49 mouse cellular contexts compared by ENCODE assay signal in the genomic region with DNA sequence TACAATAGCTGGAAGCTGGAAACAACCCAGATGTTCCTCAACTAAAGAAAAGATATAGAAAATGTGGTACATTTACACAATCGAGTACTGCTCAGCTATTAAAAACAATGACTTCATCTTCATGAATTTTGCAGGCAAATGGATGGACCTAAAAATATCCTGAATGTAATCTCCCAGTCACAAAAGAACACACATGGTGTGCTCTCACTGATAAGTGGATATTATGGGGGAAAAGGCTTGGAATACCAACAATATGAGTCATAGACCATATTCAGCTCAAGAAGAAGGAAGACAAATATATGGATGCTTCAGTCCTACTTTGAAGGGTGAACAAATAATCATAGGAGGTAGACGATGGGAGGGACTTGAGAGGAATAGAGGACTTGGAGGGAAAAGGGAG. TPM values are rescaled to one million over a fixed set of nuclear protein-coding genes. Genes with fewer than 3 reads are reported as not detected.
"Had no signal": no experiment of that assay in that cellular context is flagged by ENCODE, and none has a peak within 500 bp of the region (broad histone marks: within the 10 kb centered on the region; RNA-seq: fewer than 3 reads in every experiment).

No protein-coding gene starts in this region.

- H3K9me3 ChIP-seq: heart, embryonic 10.5 days; heart, embryonic 12.5 days; heart, embryonic 15.5 days; hindbrain, embryonic 10.5 days; hindbrain, embryonic 12.5 days; hindbrain, embryonic 13.5 days; hindbrain, embryonic 15.5 days; intestine, embryonic 15.5 days; kidney, embryonic 15.5 days had no signal

- H3K4me1 ChIP-seq: heart, embryonic 10.5 days; heart, embryonic 12.5 days; heart, embryonic 15.5 days; hindbrain, embryonic 10.5 days; hindbrain, embryonic 12.5 days; hindbrain, embryonic 13.5 days; hindbrain, embryonic 15.5 days; intestine, embryonic 15.5 days; kidney, embryonic 15.5 days had no signal

- H3K27ac ChIP-seq: heart, embryonic 10.5 days; heart, embryonic 15.5 days; hindbrain, embryonic 10.5 days; hindbrain, embryonic 12.5 days; hindbrain, embryonic 13.5 days; hindbrain, embryonic 14.5 days; hindbrain, embryonic 15.5 days; hindbrain, postnatal 0 days; intestine, embryonic 15.5 days; kidney, embryonic 15.5 days; kidney, postnatal 0 days; layer of hippocampus, adult 2 months; left cerebral cortex, adult 2 months had no signal

- H3K4me2 ChIP-seq: heart, embryonic 11.5 days; heart, embryonic 12.5 days; heart, embryonic 15.5 days; hindbrain, embryonic 12.5 days; hindbrain, embryonic 13.5 days; hindbrain, embryonic 14.5 days; hindbrain, embryonic 15.5 days; intestine, embryonic 15.5 days; kidney, embryonic 15.5 days had no signal

- DNase-seq: heart, postnatal 10 days; heart, postnatal 36 days; heart, postnatal 4 days; kidney, adult 11 months; kidney, adult 18-20 months; kidney, adult 2 months; kidney, adult 8-10 months; kidney, adult 9 months; kidney, postnatal 10 days; kidney, postnatal 14 days; kidney, postnatal 25 days; kidney, postnatal 36 days; kidney, postnatal 4 days; layer of hippocampus, adult 9-11 months; layer of hippocampus, postnatal 36 days had no signal

- H3K4me3 ChIP-seq: heart, embryonic 10.5 days; heart, embryonic 12.5 days; heart, embryonic 15.5 days; hindbrain, embryonic 10.5 days; hindbrain, embryonic 12.5 days; hindbrain, embryonic 13.5 days; hindbrain, embryonic 15.5 days; intestine, embryonic 15.5 days; kidney, embryonic 15.5 days; layer of hippocampus, adult 2 months; left cerebral cortex, adult 2 months had no signal

- H3K36me3 ChIP-seq: heart, embryonic 10.5 days; heart, embryonic 12.5 days; heart, embryonic 15.5 days; hindbrain, embryonic 10.5 days; hindbrain, embryonic 12.5 days; hindbrain, embryonic 13.5 days; hindbrain, embryonic 15.5 days; intestine, embryonic 15.5 days; kidney, embryonic 15.5 days had no signal

- H3K9ac ChIP-seq: heart, embryonic 12.5 days; heart, embryonic 15.5 days; hindbrain, embryonic 12.5 days; hindbrain, embryonic 13.5 days; hindbrain, embryonic 14.5 days; hindbrain, embryonic 15.5 days; intestine, embryonic 15.5 days; kidney, embryonic 15.5 days had no signal

- H3K27me3 ChIP-seq: heart, embryonic 12.5 days; heart, embryonic 15.5 days; hindbrain, embryonic 12.5 days; hindbrain, embryonic 13.5 days; hindbrain, embryonic 15.5 days; intestine, embryonic 15.5 days; kidney, embryonic 15.5 days had no signal

- ATAC-seq: hindbrain, embryonic 16.5 days; hindbrain, postnatal 0 days; inflammation-experienced regulatory T-cells, adult 6 months; intestine, embryonic 15.5 days; intestine, embryonic 16.5 days; intestine, postnatal 0 days had no signal

RNA-seq across cellular contexts. Expression of gene Olfr1122, which starts 1.7 kb away (rescaled TPM):
- total RNA-seq: heart, postnatal 36 days; hematopoietic stem cell, adult 5-6 weeks; hindbrain, postnatal 0 days; layer of hippocampus, adult 18-20 months; layer of hippocampus, postnatal 10 days; layer of hippocampus, postnatal 14 days; layer of hippocampus, postnatal 25 days; layer of hippocampus, postnatal 36 days had no signal
- polyA plus RNA-seq: heart, embryonic 10.5 days; heart, embryonic 11.5 days; heart, embryonic 12.5 days; heart, embryonic 14.5 days; heart, embryonic 15.5 days; hindbrain, embryonic 10.5 days; hindbrain, embryonic 11.5 days; hindbrain, embryonic 12.5 days; hindbrain, embryonic 13.5 days; hindbrain, embryonic 14.5 days; hindbrain, embryonic 15.5 days; hindbrain, embryonic 16.5 days; hindbrain, postnatal 0 days; inflammation-experienced regulatory T-cells, adult 6 months; intestine, embryonic 14.5 days; intestine, embryonic 15.5 days; intestine, embryonic 16.5 days; intestine, postnatal 0 days; kidney, adult 2 months; kidney, embryonic 14.5 days; kidney, embryonic 15.5 days; kidney, embryonic 16.5 days; kidney, postnatal 0 days; large intestine, adult 2 months had no signal

RNA-seq across cellular contexts. Expression of gene Olfr1121, which starts 14.2 kb away (rescaled TPM):
- total RNA-seq: heart, postnatal 10 days; heart, postnatal 25 days; heart, postnatal 36 days; heart, postnatal 4 days; hematopoietic stem cell, adult 5-6 weeks; hindbrain, postnatal 0 days; layer of hippocampus, adult 18-20 months; layer of hippocampus, adult 2 months; layer of hippocampus, adult 8-10 months; layer of hippocampus, postnatal 10 days; layer of hippocampus, postnatal 14 days; layer of hippocampus, postnatal 25 days; layer of hippocampus, postnatal 36 days; left cerebral cortex, adult 18-20 months; left cerebral cortex, adult 2 months; left cerebral cortex, adult 8-10 months had no signal
- polyA plus RNA-seq: heart, embryonic 10.5 days; heart, embryonic 11.5 days; heart, embryonic 12.5 days; heart, embryonic 14.5 days; heart, embryonic 15.5 days; hindbrain, embryonic 10.5 days; hindbrain, embryonic 11.5 days; hindbrain, embryonic 12.5 days; hindbrain, embryonic 13.5 days; hindbrain, embryonic 14.5 days; hindbrain, embryonic 15.5 days; hindbrain, embryonic 16.5 days; hindbrain, postnatal 0 days; inflammation-experienced regulatory T-cells, adult 6 months; intestine, embryonic 14.5 days; intestine, embryonic 15.5 days; intestine, embryonic 16.5 days; intestine, postnatal 0 days; kidney, adult 2 months; kidney, embryonic 14.5 days; kidney, embryonic 15.5 days; kidney, embryonic 16.5 days; kidney, postnatal 0 days; large intestine, adult 2 months had no signal

RNA-seq across cellular contexts. Expression of gene Olfr1120, which starts 29.3 kb away (rescaled TPM):
- total RNA-seq: heart, postnatal 10 days; heart, postnatal 25 days; heart, postnatal 36 days; heart, postnatal 4 days; hematopoietic stem cell, adult 5-6 weeks; hindbrain, postnatal 0 days; layer of hippocampus, adult 18-20 months; layer of hippocampus, adult 2 months; layer of hippocampus, adult 8-10 months; layer of hippocampus, postnatal 10 days; layer of hippocampus, postnatal 14 days; layer of hippocampus, postnatal 25 days; layer of hippocampus, postnatal 36 days; left cerebral cortex, adult 18-20 months; left cerebral cortex, adult 2 months; left cerebral cortex, adult 8-10 months had no signal
- polyA plus RNA-seq: heart, embryonic 10.5 days; heart, embryonic 11.5 days; heart, embryonic 12.5 days; heart, embryonic 14.5 days; heart, embryonic 15.5 days; hindbrain, embryonic 10.5 days; hindbrain, embryonic 11.5 days; hindbrain, embryonic 12.5 days; hindbrain, embryonic 13.5 days; hindbrain, embryonic 14.5 days; hindbrain, embryonic 15.5 days; hindbrain, embryonic 16.5 days; hindbrain, postnatal 0 days; inflammation-experienced regulatory T-cells, adult 6 months; intestine, embryonic 14.5 days; intestine, embryonic 15.5 days; intestine, embryonic 16.5 days; intestine, postnatal 0 days; kidney, adult 2 months; kidney, embryonic 14.5 days; kidney, embryonic 15.5 days; kidney, embryonic 16.5 days; kidney, postnatal 0 days; large intestine, adult 2 months had no signal

RNA-seq across cellular contexts. Expression of gene Olfr1123, which starts 32.5 kb away (rescaled TPM):
- total RNA-seq: heart, postnatal 10 days; heart, postnatal 25 days; heart, postnatal 36 days; heart, postnatal 4 days; hematopoietic stem cell, adult 5-6 weeks; hindbrain, postnatal 0 days; layer of hippocampus, adult 18-20 months; layer of hippocampus, adult 2 months; layer of hippocampus, adult 8-10 months; layer of hippocampus, postnatal 10 days; layer of hippocampus, postnatal 14 days; layer of hippocampus, postnatal 25 days; layer of hippocampus, postnatal 36 days; left cerebral cortex, adult 18-20 months; left cerebral cortex, adult 2 months; left cerebral cortex, adult 8-10 months had no signal
- polyA plus RNA-seq: heart, embryonic 10.5 days; heart, embryonic 11.5 days; heart, embryonic 12.5 days; heart, embryonic 14.5 days; heart, embryonic 15.5 days; hindbrain, embryonic 10.5 days; hindbrain, embryonic 11.5 days; hindbrain, embryonic 12.5 days; hindbrain, embryonic 13.5 days; hindbrain, embryonic 14.5 days; hindbrain, embryonic 15.5 days; hindbrain, embryonic 16.5 days; hindbrain, postnatal 0 days; inflammation-experienced regulatory T-cells, adult 6 months; intestine, embryonic 14.5 days; intestine, embryonic 15.5 days; intestine, embryonic 16.5 days; intestine, postnatal 0 days; kidney, adult 2 months; kidney, embryonic 14.5 days; kidney, embryonic 15.5 days; kidney, embryonic 16.5 days; kidney, postnatal 0 days; large intestine, adult 2 months had no signal

RNA-seq across cellular contexts. Expression of gene Olfr1124, which starts 46.1 kb away (rescaled TPM):
- total RNA-seq: heart, postnatal 10 days; heart, postnatal 25 days; heart, postnatal 36 days; heart, postnatal 4 days; hematopoietic stem cell, adult 5-6 weeks; hindbrain, postnatal 0 days; layer of hippocampus, adult 18-20 months; layer of hippocampus, adult 2 months; layer of hippocampus, adult 8-10 months; layer of hippocampus, postnatal 10 days; layer of hippocampus, postnatal 14 days; layer of hippocampus, postnatal 25 days; layer of hippocampus, postnatal 36 days; left cerebral cortex, adult 18-20 months; left cerebral cortex, adult 2 months; left cerebral cortex, adult 8-10 months had no signal
- polyA plus RNA-seq: heart, embryonic 11.5 days; heart, embryonic 12.5 days; heart, embryonic 14.5 days; heart, embryonic 15.5 days; hindbrain, embryonic 13.5 days; hindbrain, embryonic 14.5 days; hindbrain, embryonic 16.5 days; intestine, embryonic 15.5 days; intestine, embryonic 16.5 days; intestine, postnatal 0 days; kidney, adult 2 months; kidney, embryonic 14.5 days; kidney, postnatal 0 days; large intestine, adult 2 months had no signal
